Mouse (Mus musculus) E14TG2a.4 (cell line): ENCODE results near the gene Fgfr1op.
"Not testable (repeated sequence)": the region's sequence is repeated elsewhere in the genome, so short reads cannot be mapped to it uniquely, and the experiment has no call there.

Source experiments
- CTCF ChIP-seq: conservative IDR thresholded peaks from 2 replicates; pipeline ENCODE4 v1.5.1; 2014; ENCODE audit warnings: low read length
- NANOG ChIP-seq: IDR thresholded peaks from 2 replicates; pipeline ENCODE4 v1.6.1; 2014; ENCODE audit warnings: borderline replicate concordance, low read length, mixed read lengths
- POU5F1 ChIP-seq: IDR thresholded peaks from 2 replicates; pipeline ENCODE4 v1.6.1; 2014; ENCODE audit warnings: low read length, borderline replicate concordance

- not testable (repeated sequence) for TF ChIP-seq CTCF, NANOG, POU5F1
Observed at GRCm38 (mm10) chr17:8138116-8138515, 27.2 kb upstream of the Fgfr1op start.
